Mouse (Mus musculus) liver, postnatal 0 days (tissue): Measurements from ENCODE around the gene Ankrd12.

ENCODE experiments used
- CTCF ChIP-seq: sonication (generic); IDR thresholded peaks from 2 replicates; pipeline ENCODE4 v1.5.1; 2016; ENCODE audit warnings: antibody characterized with exemption, low read depth
- EP300 ChIP-seq: IDR thresholded peaks from 2 replicates; pipeline ENCODE4 v1.6.1; 2016; ENCODE audit warnings: antibody characterized with exemption, low read depth, mild to moderate bottlenecking

DNA sequence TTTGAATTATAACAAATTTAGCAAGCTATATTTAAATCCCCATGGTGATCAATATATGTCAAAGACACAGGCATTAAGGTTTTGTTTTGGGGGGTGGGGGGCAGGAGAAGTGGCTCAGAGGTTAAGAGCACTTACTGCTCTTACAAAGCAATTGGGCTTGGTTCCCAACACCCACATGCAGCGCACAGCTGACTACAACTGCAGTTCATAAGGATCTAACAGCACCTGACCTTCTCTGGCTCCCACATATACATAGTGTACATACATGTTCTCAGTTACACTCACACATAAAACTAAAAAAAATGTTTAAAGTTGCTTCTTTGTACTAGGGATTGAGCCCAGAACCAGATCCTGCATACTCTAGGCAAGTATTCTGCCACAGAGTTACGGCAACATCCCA, 14.5 kb upstream of the Ankrd12 start:
- no peak for TF ChIP-seq CTCF
- TF ChIP-seq EP300 = no peak
